Comparison of ENCODE assay signal across 9 mouse cellular contexts in genomic region chr9:78629991-78630390, GRCm38 (mm10). TPM values are rescaled to one million over a fixed set of nuclear protein-coding genes. Genes with fewer than 3 reads are reported as not detected.
DNase-seq lines count a peak whose midpoint lies in the region; ATAC-seq and TF ChIP-seq lines count a peak whose summit lies in the region.
"Had no signal": no experiment of that assay in that cellular context is flagged by ENCODE, and none has a peak within 500 bp of the region (broad histone marks: within the 10 kb centered on the region; RNA-seq: fewer than 3 reads in every experiment).

No protein-coding gene starts in this region.

- ATAC-seq in intestine, postnatal 0 days: no peak
- no peak for ATAC-seq in intestine, embryonic 16.5 days
- ATAC-seq in neural tube, embryonic 13.5 days (ENCODE audit: low read depth): no peak
- ATAC-seq in heart, postnatal 0 days (ENCODE audit: insufficient read depth, low read depth): no peak
- no peak for ATAC-seq in midbrain, postnatal 0 days (ENCODE audit: low FRiP score)

- no peak for DNase-seq in neural tube, embryonic 10.5 days (ENCODE audit: extremely low spot score, low spot score)
- no peak for DNase-seq in heart, postnatal 0 days (ENCODE audit: low spot score)
- no peak for DNase-seq in midbrain, postnatal 0 days (ENCODE audit: low spot score)
- no peak for DNase-seq in cerebellum, adult 9-11 months
- DNase-seq: liver had no signal

- H3K27ac ChIP-seq in intestine, postnatal 0 days (ENCODE audit: low read depth, low read length): no peak overlapping the region
- H3K27ac ChIP-seq in intestine, embryonic 16.5 days (ENCODE audit: low read length): no peak overlapping the region
- H3K27ac ChIP-seq in neural tube, embryonic 13.5 days (replicated peaks): no peak overlapping the region
- no peak overlapping the region for H3K27ac ChIP-seq in heart, postnatal 0 days (ENCODE audit: low read depth)
- no peak overlapping the region for H3K27ac ChIP-seq in midbrain, postnatal 0 days (ENCODE audit: low read depth, low read length)
- H3K27ac ChIP-seq: embryonic facial prominence, embryonic 13.5 days had no signal

- no peak overlapping the region for H3K4me3 ChIP-seq in intestine, postnatal 0 days (ENCODE audit: low read depth, low read length)
- no peak overlapping the region for H3K4me3 ChIP-seq in intestine, embryonic 16.5 days (ENCODE audit: low read length)
- H3K4me3 ChIP-seq in neural tube, embryonic 13.5 days: no peak overlapping the region
- no peak overlapping the region for H3K4me3 ChIP-seq in heart, postnatal 0 days (ENCODE audit: low read depth, low read length)
- no peak overlapping the region for H3K4me3 ChIP-seq in midbrain, postnatal 0 days (ENCODE audit: low read depth, low read length)
- H3K4me3 ChIP-seq: embryonic facial prominence, embryonic 13.5 days had no signal

- H3K36me3 ChIP-seq in intestine, postnatal 0 days (ENCODE audit: control insufficient read depth, insufficient read depth): no peaks in the 10 kb centered on the region
- H3K36me3 ChIP-seq in intestine, embryonic 16.5 days (ENCODE audit: control insufficient read depth, insufficient read depth, low read length): no peaks in the 10 kb centered on the region
- no peaks in the 10 kb centered on the region for H3K36me3 ChIP-seq in neural tube, embryonic 13.5 days
- H3K36me3 ChIP-seq in heart, postnatal 0 days (replicated peaks; ENCODE audit: control insufficient read depth, insufficient read depth, low read length): no peaks in the 10 kb centered on the region
- H3K36me3 ChIP-seq in midbrain, postnatal 0 days (ENCODE audit: insufficient read depth, low read length): no peaks in the 10 kb centered on the region
- H3K36me3 ChIP-seq: embryonic facial prominence, embryonic 13.5 days had no signal

- no peaks in the 10 kb centered on the region for H3K4me1 ChIP-seq in intestine, postnatal 0 days (replicated peaks; ENCODE audit: control insufficient read depth, insufficient read depth, low read length)
- H3K4me1 ChIP-seq in intestine, embryonic 16.5 days (ENCODE audit: control insufficient read depth, insufficient read depth, low read length): no peaks in the 10 kb centered on the region
- H3K4me1 ChIP-seq in neural tube, embryonic 13.5 days (replicated peaks): no peaks in the 10 kb centered on the region
- no peaks in the 10 kb centered on the region for H3K4me1 ChIP-seq in heart, postnatal 0 days (ENCODE audit: control insufficient read depth, insufficient read depth)
- H3K4me1 ChIP-seq in midbrain, postnatal 0 days (ENCODE audit: insufficient read depth, low read length): no peaks in the 10 kb centered on the region
- H3K4me1 ChIP-seq: embryonic facial prominence, embryonic 13.5 days had no signal

- H3K9me3 ChIP-seq in intestine, postnatal 0 days (ENCODE audit: control insufficient read depth): no peaks in the 10 kb centered on the region
- H3K9me3 ChIP-seq in intestine, embryonic 16.5 days (ENCODE audit: control insufficient read depth, low read length): no peaks in the 10 kb centered on the region
- H3K9me3 ChIP-seq in neural tube, embryonic 13.5 days: no peaks in the 10 kb centered on the region
- no peaks in the 10 kb centered on the region for H3K9me3 ChIP-seq in heart, postnatal 0 days (replicated peaks; ENCODE audit: control insufficient read depth, low read length)
- no peaks in the 10 kb centered on the region for H3K9me3 ChIP-seq in midbrain, postnatal 0 days (ENCODE audit: low read length)
- H3K9me3 ChIP-seq: embryonic facial prominence, embryonic 13.5 days had no signal

- no peak overlapping the region for H3K4me2 ChIP-seq in intestine, postnatal 0 days (replicated peaks; ENCODE audit: low read depth)
- H3K4me2 ChIP-seq in intestine, embryonic 16.5 days (ENCODE audit: low read depth, low read length): no peak overlapping the region
- H3K4me2 ChIP-seq in neural tube, embryonic 13.5 days: peak overlapping the region; percentile 17; the same call in 1 of the 2 replicates
- H3K4me2 ChIP-seq in heart, postnatal 0 days (ENCODE audit: low read depth, low read length): peak overlapping the region; percentile 38
- H3K4me2 ChIP-seq in midbrain, postnatal 0 days (ENCODE audit: low read depth, low read length, poor library complexity, severe bottlenecking): no peak overlapping the region
- H3K4me2 ChIP-seq: embryonic facial prominence, embryonic 13.5 days had no signal

- WGBS in intestine, postnatal 0 days: 54% methylated on average over 6 of the region's 6 CpGs
- 51% methylated on average over 6 of the region's 6 CpGs for WGBS in intestine, embryonic 16.5 days
- 59% methylated on average over 6 of the region's 6 CpGs for WGBS in neural tube, embryonic 13.5 days
- 53% methylated on average over 6 of the region's 6 CpGs for WGBS in heart, postnatal 0 days
- 50% methylated on average over 6 of the region's 6 CpGs for WGBS in midbrain, postnatal 0 days

- TF ChIP-seq EP300 in heart, postnatal 0 days (IDR thresholded peaks at IDR 0.05; ENCODE audit: low read depth): no peak

- TF ChIP-seq CTCF in intestine, postnatal 0 days (IDR thresholded peaks at IDR 0.05; ENCODE audit: low read depth): peak; percentile 54
- TF ChIP-seq CTCF in heart, postnatal 0 days (IDR thresholded peaks at IDR 0.05; ENCODE audit: low read depth): peak; percentile 49
- TF ChIP-seq CTCF in midbrain, postnatal 0 days (IDR thresholded peaks at IDR 0.05): peak; percentile 36

- H3K9ac ChIP-seq in intestine, postnatal 0 days (ENCODE audit: low read depth, low read length): no peak overlapping the region
- no peak overlapping the region for H3K9ac ChIP-seq in intestine, embryonic 16.5 days (ENCODE audit: low read depth, low read length)
- no peak overlapping the region for H3K9ac ChIP-seq in neural tube, embryonic 13.5 days
- no peak overlapping the region for H3K9ac ChIP-seq in heart, postnatal 0 days (replicated peaks; ENCODE audit: low read depth, low read length)
- no peak overlapping the region for H3K9ac ChIP-seq in midbrain, postnatal 0 days (replicated peaks; ENCODE audit: low read length, poor library complexity, severe bottlenecking)
- H3K9ac ChIP-seq: embryonic facial prominence, embryonic 13.5 days had no signal

- H3K27me3 ChIP-seq in intestine, postnatal 0 days (replicated peaks; ENCODE audit: control insufficient read depth, insufficient read depth, low read length): no peaks in the 10 kb centered on the region
- no peaks in the 10 kb centered on the region for H3K27me3 ChIP-seq in intestine, embryonic 16.5 days (replicated peaks; ENCODE audit: control insufficient read depth, insufficient read depth, low read length)
- no peaks in the 10 kb centered on the region for H3K27me3 ChIP-seq in neural tube, embryonic 13.5 days
- no peaks in the 10 kb centered on the region for H3K27me3 ChIP-seq in heart, postnatal 0 days (ENCODE audit: control insufficient read depth, insufficient read depth, low read length)
- H3K27me3 ChIP-seq in midbrain, postnatal 0 days (ENCODE audit: insufficient read depth, low read length): no peaks in the 10 kb centered on the region
- H3K27me3 ChIP-seq: embryonic facial prominence, embryonic 13.5 days had no signal

RNA-seq across cellular contexts. Expression of gene Cd109, which starts 14.6 kb away (rescaled TPM):
- 1.8 and 2.1 TPM in 2 replicates for polyA plus RNA-seq in intestine, postnatal 0 days (2015; fragmentation: Nextera tagmentation; extraction: Ambion mirVana)
- polyA plus RNA-seq in intestine, embryonic 16.5 days (2015; fragmentation: Nextera tagmentation; extraction: Ambion mirVana): 4.1 and 4.9 TPM in 2 replicates
- polyA plus RNA-seq in neural tube, embryonic 13.5 days (2015; fragmentation: Nextera tagmentation; extraction: Ambion mirVana): 1.4 and 2.4 TPM in 2 replicates
- 6.5 TPM in 2 replicates for total RNA-seq in heart, postnatal 0 days (2014; rRNA removed; ENCODE audit: low replicate concordance)
- polyA plus RNA-seq in heart, postnatal 0 days (2015; fragmentation: Nextera tagmentation; extraction: Ambion mirVana): 3.0 and 3.3 TPM in 2 replicates
- total RNA-seq in midbrain, postnatal 0 days (2014; rRNA removed): 2.4 and 4.2 TPM in 2 replicates
- 0.86 and 1.1 TPM in 2 replicates for polyA plus RNA-seq in midbrain, postnatal 0 days (2015; fragmentation: Nextera tagmentation; extraction: Ambion mirVana)

RNA-seq across cellular contexts. Expression of gene Slc17a5, which starts 42.1 kb away (rescaled TPM):
- 250 and 313 TPM in 2 replicates for polyA plus RNA-seq in intestine, postnatal 0 days (2015; fragmentation: Nextera tagmentation; extraction: Ambion mirVana)
- polyA plus RNA-seq in intestine, embryonic 16.5 days (2015; fragmentation: Nextera tagmentation; extraction: Ambion mirVana): 91.1 and 136 TPM in 2 replicates
- 15.6 and 19.8 TPM in 2 replicates for polyA plus RNA-seq in neural tube, embryonic 13.5 days (2015; fragmentation: Nextera tagmentation; extraction: Ambion mirVana)
- total RNA-seq in heart, postnatal 0 days (2014; rRNA removed; ENCODE audit: low replicate concordance): 6.3 and 13.4 TPM in 2 replicates
- polyA plus RNA-seq in heart, postnatal 0 days (2015; fragmentation: Nextera tagmentation; extraction: Ambion mirVana): 7.3 and 8.0 TPM in 2 replicates
- total RNA-seq in midbrain, postnatal 0 days (2014; rRNA removed): 14.7 and 15.1 TPM in 2 replicates
- 12.8 and 16.8 TPM in 2 replicates for polyA plus RNA-seq in midbrain, postnatal 0 days (2015; fragmentation: Nextera tagmentation; extraction: Ambion mirVana)

Comparison
In these comparisons a context has a peak if more than half of its experiments do, and no peak if none do; other contexts are left out.
1. H3K4me2 ChIP-seq: peak in neural tube, embryonic 13.5 days (single experiment) and heart, postnatal 0 days (single experiment); none in intestine, postnatal 0 days (single experiment), intestine, embryonic 16.5 days (single experiment) and midbrain, postnatal 0 days (single experiment).
2. Peak in every context shown above with its lines, with median percentiles within 50 percentile points of each other: CTCF ChIP-seq.